Mouse (Mus musculus): ENCODE results near the gene Robo2. TPM values are rescaled to one million over a fixed set of nuclear protein-coding genes. Genes with fewer than 3 reads are reported as not detected.
A peak's percentile ranks its signal among the peaks of the same experiment; 100 is the strongest.

Gene Robo2
- polyA plus RNA-seq, 1 experiment from 2014 or later = 88.9 TPM

DNA sequence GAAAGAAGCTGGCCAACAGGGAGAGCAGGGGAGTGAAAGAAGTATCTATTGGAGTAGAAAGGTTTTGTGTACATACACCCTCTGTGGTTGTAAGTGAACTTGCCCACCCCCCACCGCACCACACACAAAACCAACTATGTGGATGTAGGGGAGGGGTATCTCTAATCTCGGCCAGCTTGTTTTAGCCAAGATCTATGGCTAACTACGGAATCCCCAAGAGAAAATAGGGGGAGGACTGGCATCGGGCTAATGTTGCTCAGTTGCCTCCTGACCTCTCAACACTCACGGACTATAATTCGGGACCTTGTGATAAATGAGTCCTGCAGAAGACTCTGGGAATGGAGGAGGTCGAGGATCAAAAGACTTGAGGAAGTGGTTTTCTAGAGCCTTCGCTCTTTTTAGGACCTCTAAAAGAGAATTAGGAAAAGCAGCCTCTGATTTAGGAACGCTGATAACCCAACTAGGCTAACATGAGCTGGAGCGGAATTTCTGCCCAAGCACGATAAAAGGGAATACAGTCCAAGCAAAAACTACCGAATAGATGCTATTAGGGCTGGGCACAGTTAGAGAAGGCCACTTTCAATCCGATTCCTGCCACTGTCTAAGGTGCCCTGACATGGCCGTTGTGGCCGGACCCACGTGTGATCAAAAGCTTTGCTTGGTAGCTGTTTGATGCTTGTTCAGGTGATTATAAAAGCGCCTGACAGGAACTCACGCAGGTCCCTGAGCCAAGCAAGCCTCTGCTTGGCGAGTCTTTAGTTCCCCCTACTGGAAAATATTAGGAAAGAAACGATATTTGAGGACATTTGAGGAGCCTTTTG lies 1.1 kb upstream of the Robo2 start:
- Histone ChIP-seq H3K27me3 (ENCODE audit: control insufficient read depth, insufficient read depth, low read depth, low read length) (no peaks in the 10 kb centered on the region), H3K27ac (ENCODE audit: low read length) (peak overlapping the region; percentile 87), H3K9me3 (replicated peaks; ENCODE audit: control insufficient read depth, low read length, poor library complexity, severe bottlenecking) (no peaks in the 10 kb centered on the region), H3K36me3 (ENCODE audit: control insufficient read depth, insufficient read depth, low read length) (no peaks in the 10 kb centered on the region), H3K9ac (ENCODE audit: low read depth, low read length) (peak overlapping the region; percentile 88), H3K4me2 (ENCODE audit: low read length) (peak overlapping the region; percentile 79), H3K4me1 (ENCODE audit: control insufficient read depth, insufficient read depth, low read length) (no peaks in the 10 kb centered on the region; the same call in 1 of the 2 replicates), H3K4me3 (ENCODE audit: low read depth, low read length) (peak overlapping the region; percentile 81)
- ATAC-seq = peak; percentile 74
- under 1% methylated on average over 20 of the region's 20 CpGs for WGBS

GRCm38 (mm10) chr16:74411021-74411420 lies 604 bp downstream of the Robo2 start:
- no peaks in the 10 kb centered on the region for H3K9me3 ChIP-seq (replicated peaks; ENCODE audit: control insufficient read depth, low read length, poor library complexity, severe bottlenecking)
- H3K27me3 ChIP-seq (ENCODE audit: control insufficient read depth, insufficient read depth, low read depth, low read length) = no peaks in the 10 kb centered on the region
- H3K36me3 ChIP-seq (ENCODE audit: control insufficient read depth, insufficient read depth, low read length) = no peaks in the 10 kb centered on the region
- H3K4me3 ChIP-seq (ENCODE audit: low read depth, low read length) = peak overlapping the region; percentile 81
- H3K9ac ChIP-seq (ENCODE audit: low read depth, low read length) = peak overlapping the region; percentile 88
- under 1% methylated on average over 16 of the region's 16 CpGs for WGBS
- peak overlapping the region; percentile 87 for H3K27ac ChIP-seq (ENCODE audit: low read length)
- no peak for ATAC-seq
- H3K4me2 ChIP-seq (ENCODE audit: low read length) = peak overlapping the region; percentile 79
- peaks cover 3% of the 10 kb centered on the region for H3K4me1 ChIP-seq (ENCODE audit: control insufficient read depth, insufficient read depth, low read length)

- 22% methylated on average over 6 of the region's 6 CpGs for WGBS
- Histone ChIP-seq H3K27me3 (ENCODE audit: control insufficient read depth, insufficient read depth, low read depth, low read length) (no peaks in the 10 kb centered on the region), H3K4me1 (ENCODE audit: control insufficient read depth, insufficient read depth, low read length) (peaks cover 8% of the 10 kb centered on the region), H3K36me3 (ENCODE audit: control insufficient read depth, insufficient read depth, low read length) (no peaks in the 10 kb centered on the region), H3K4me3 (ENCODE audit: low read depth, low read length) (peak overlapping the region; percentile 81), H3K9ac (ENCODE audit: low read depth, low read length) (peak overlapping the region; percentile 88), H3K4me2 (ENCODE audit: low read length) (peak overlapping the region; percentile 79), H3K9me3 (replicated peaks; ENCODE audit: control insufficient read depth, low read length, poor library complexity, severe bottlenecking) (no peaks in the 10 kb centered on the region), H3K27ac (ENCODE audit: low read length) (peak overlapping the region; percentile 87)
- ATAC-seq = peak; percentile 55
These were observed 1.5 kb downstream of the Robo2 start for GRCm38 (mm10) chr16:74410125-74410524.

DNA sequence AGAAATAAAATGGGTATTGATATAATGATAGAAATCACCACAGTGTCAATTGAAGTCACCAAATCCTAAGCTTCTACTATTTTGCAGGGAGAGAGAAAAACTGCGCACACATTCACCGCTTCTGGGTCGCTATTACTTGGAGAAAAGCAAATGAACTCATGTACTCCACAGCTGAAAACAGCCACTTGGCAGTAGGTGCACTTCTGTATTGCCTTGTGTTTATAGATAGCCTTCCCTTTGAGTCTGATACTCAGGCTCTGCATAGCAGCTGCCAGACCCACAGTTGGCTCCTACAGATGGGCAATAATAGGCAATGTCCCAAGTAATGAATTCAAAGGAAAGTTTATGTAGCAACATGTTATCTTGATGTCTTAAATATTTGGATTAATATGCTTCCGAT lies 2.1 kb downstream of the Robo2 start:
- H3K4me1 ChIP-seq (ENCODE audit: control insufficient read depth, insufficient read depth, low read length) = peaks cover 9% of the 10 kb centered on the region
- ATAC-seq = no peak
- H3K27ac ChIP-seq (ENCODE audit: low read length) = peak overlapping the region; percentile 87
- 60% methylated on average over 4 of the region's 4 CpGs for WGBS
- no peaks in the 10 kb centered on the region for H3K36me3 ChIP-seq (ENCODE audit: control insufficient read depth, insufficient read depth, low read length)
- H3K27me3 ChIP-seq (ENCODE audit: control insufficient read depth, insufficient read depth, low read depth, low read length) = no peaks in the 10 kb centered on the region
- H3K9ac ChIP-seq (ENCODE audit: low read depth, low read length) = peak overlapping the region; percentile 88
- no peaks in the 10 kb centered on the region for H3K9me3 ChIP-seq (replicated peaks; ENCODE audit: control insufficient read depth, low read length, poor library complexity, severe bottlenecking)
- peak overlapping the region; percentile 79 for H3K4me2 ChIP-seq (ENCODE audit: low read length)
- peak overlapping the region; percentile 81 for H3K4me3 ChIP-seq (ENCODE audit: low read depth, low read length)

GRCm38 (mm10) chr16:74408566-74408965 lies 3.1 kb downstream of the Robo2 start:
- Histone ChIP-seq H3K9me3 (replicated peaks; ENCODE audit: control insufficient read depth, low read length, poor library complexity, severe bottlenecking) (no peaks in the 10 kb centered on the region), H3K4me1 (ENCODE audit: control insufficient read depth, insufficient read depth, low read length) (peaks cover 12% of the 10 kb centered on the region), H3K36me3 (ENCODE audit: control insufficient read depth, insufficient read depth, low read length) (no peaks in the 10 kb centered on the region), H3K4me2 (ENCODE audit: low read length) (peak overlapping the region; percentile 52), H3K27me3 (ENCODE audit: control insufficient read depth, insufficient read depth, low read depth, low read length) (no peaks in the 10 kb centered on the region), H3K4me3 (ENCODE audit: low read depth, low read length) (peak overlapping the region; percentile 81), H3K27ac (ENCODE audit: low read length) (peak overlapping the region; percentile 53; the same call in 1 of the 2 replicates), H3K9ac (ENCODE audit: low read depth, low read length) (0 out of 2 replicates have a peak overlapping the region, but pooled peaks have one; percentile 44)
- 0 out of 2 replicates have a peak, but pooled peaks have one; percentile 27 for ATAC-seq
- 51% methylated on average over 1 of the region's 1 CpGs for WGBS

DNA sequence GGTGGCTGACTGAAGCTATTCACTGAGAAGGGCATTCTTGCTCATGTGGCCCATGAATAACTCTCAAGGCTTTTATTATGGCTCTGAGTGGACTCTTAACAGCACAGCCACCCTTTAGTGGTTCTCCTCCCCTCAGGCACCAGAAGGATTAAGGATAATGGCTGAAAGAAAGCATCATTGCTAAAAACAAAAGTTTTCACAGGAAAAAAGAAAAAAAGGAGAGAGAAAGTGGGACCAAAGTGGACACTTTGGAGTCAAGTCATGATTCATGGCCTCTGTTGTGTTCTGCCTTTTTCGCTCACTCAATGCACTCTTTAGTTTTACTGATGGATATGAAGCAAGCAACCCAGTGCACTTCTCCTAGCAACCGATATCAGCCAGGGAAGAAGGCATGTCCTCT lies 14.3 kb downstream of the Robo2 start:
- Histone ChIP-seq H3K9ac (ENCODE audit: low read depth, low read length) (no peak overlapping the region), H3K36me3 (ENCODE audit: control insufficient read depth, insufficient read depth, low read length) (no peaks in the 10 kb centered on the region), H3K27me3 (ENCODE audit: control insufficient read depth, insufficient read depth, low read depth, low read length) (no peaks in the 10 kb centered on the region), H3K4me1 (ENCODE audit: control insufficient read depth, insufficient read depth, low read length) (peaks cover 11% of the 10 kb centered on the region), H3K4me2 (ENCODE audit: low read length) (no peak overlapping the region), H3K9me3 (replicated peaks; ENCODE audit: control insufficient read depth, low read length, poor library complexity, severe bottlenecking) (no peaks in the 10 kb centered on the region), H3K27ac (ENCODE audit: low read length) (no peak overlapping the region), H3K4me3 (ENCODE audit: low read depth, low read length) (no peak overlapping the region)
- ATAC-seq = no peak
- WGBS = 54% methylated on average over 2 of the region's 2 CpGs

- H3K9ac ChIP-seq (ENCODE audit: low read depth, low read length) = no peak overlapping the region
- H3K4me1 ChIP-seq (ENCODE audit: control insufficient read depth, insufficient read depth, low read length) = peaks cover 9% of the 10 kb centered on the region
- 86% methylated on average over 2 of the region's 2 CpGs for WGBS
- H3K27me3 ChIP-seq (ENCODE audit: control insufficient read depth, insufficient read depth, low read depth, low read length) = no peaks in the 10 kb centered on the region
- H3K4me2 ChIP-seq (ENCODE audit: low read length) = no peak overlapping the region
- ATAC-seq = no peak
- no peaks in the 10 kb centered on the region for H3K36me3 ChIP-seq (ENCODE audit: control insufficient read depth, insufficient read depth, low read length)
- H3K9me3 ChIP-seq (replicated peaks; ENCODE audit: control insufficient read depth, low read length, poor library complexity, severe bottlenecking) = no peaks in the 10 kb centered on the region
- no peak overlapping the region for H3K27ac ChIP-seq (ENCODE audit: low read length)
- no peak overlapping the region for H3K4me3 ChIP-seq (ENCODE audit: low read depth, low read length)
These were observed 15.9 kb downstream of the Robo2 start for GRCm38 (mm10) chr16:74395678-74396077.

GRCm38 (mm10) chr16:74379458-74379857 lies 32.2 kb downstream of the Robo2 start:
- no peak for ATAC-seq
- Histone ChIP-seq H3K4me2 (ENCODE audit: low read length) (no peak overlapping the region), H3K27me3 (ENCODE audit: control insufficient read depth, insufficient read depth, low read depth, low read length) (no peaks in the 10 kb centered on the region), H3K4me1 (ENCODE audit: control insufficient read depth, insufficient read depth, low read length) (peaks cover 11% of the 10 kb centered on the region), H3K9ac (ENCODE audit: low read depth, low read length) (no peak overlapping the region), H3K9me3 (replicated peaks; ENCODE audit: control insufficient read depth, low read length, poor library complexity, severe bottlenecking) (no peaks in the 10 kb centered on the region), H3K4me3 (ENCODE audit: low read depth, low read length) (no peak overlapping the region), H3K36me3 (ENCODE audit: control insufficient read depth, insufficient read depth, low read length) (no peaks in the 10 kb centered on the region), H3K27ac (ENCODE audit: low read length) (no peak overlapping the region)
- WGBS = 37% methylated on average over 2 of the region's 2 CpGs

GRCm38 (mm10) chr16:74375342-74375940 lies 36.2 kb downstream of the Robo2 start:
- H3K9me3 ChIP-seq (replicated peaks; ENCODE audit: control insufficient read depth, low read length, poor library complexity, severe bottlenecking) = no peaks in the 10 kb centered on the region
- WGBS = 35% methylated on average over 12 of the region's 12 CpGs
- no peak overlapping the region for H3K9ac ChIP-seq (ENCODE audit: low read depth, low read length)
- no peaks in the 10 kb centered on the region for H3K27me3 ChIP-seq (ENCODE audit: control insufficient read depth, insufficient read depth, low read depth, low read length)
- ATAC-seq = peak; percentile 55; the same call in 1 of the 2 replicates
- no peak overlapping the region for H3K4me3 ChIP-seq (ENCODE audit: low read depth, low read length)
- peaks cover 15% of the 10 kb centered on the region for H3K4me1 ChIP-seq (ENCODE audit: control insufficient read depth, insufficient read depth, low read length)
- H3K27ac ChIP-seq (ENCODE audit: low read length) = no peak overlapping the region
- H3K36me3 ChIP-seq (ENCODE audit: control insufficient read depth, insufficient read depth, low read length) = no peaks in the 10 kb centered on the region
- no peak overlapping the region for H3K4me2 ChIP-seq (ENCODE audit: low read length)

Data from midbrain, embryonic 16.5 days (tissue).